Mouse (Mus musculus): Measurements from ENCODE around the gene Acacb.

DNA sequence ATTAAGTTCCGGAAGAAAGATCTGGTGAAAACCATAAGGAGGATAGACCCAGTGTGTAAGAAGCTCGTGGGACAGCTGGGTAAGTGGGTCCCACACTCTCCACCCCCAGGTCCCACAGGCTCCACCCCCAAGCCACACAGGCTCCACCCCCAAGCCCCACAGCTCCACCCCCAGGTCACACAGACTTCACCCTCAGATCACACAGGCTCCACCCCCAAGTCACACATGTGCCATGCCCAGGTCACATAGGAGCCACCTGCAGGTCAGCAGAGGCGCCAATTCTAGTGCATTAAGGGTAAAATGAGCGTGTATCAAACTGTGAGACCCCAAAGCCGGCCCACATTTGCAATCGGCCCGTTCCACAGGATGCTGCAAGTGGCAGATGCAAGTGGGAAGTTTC, 100.1 kb downstream of the Acacb start:
- TF ChIP-seq CTCF (IDR thresholded peaks at IDR 0.05; ENCODE audit: low read depth) (no peak), EP300 (optimal IDR thresholded peaks at IDR 0.05) (no peak)
